Mouse (Mus musculus) layer of hippocampus, adult 11-12 months (tissue): ENCODE data around the gene Astl.

Experiments used
- DNase-seq: peaks from one replicate; pipeline ENCODE4 v3.0.0; 2022; ENCODE audit warnings: low spot score

Astl gene

DNA sequence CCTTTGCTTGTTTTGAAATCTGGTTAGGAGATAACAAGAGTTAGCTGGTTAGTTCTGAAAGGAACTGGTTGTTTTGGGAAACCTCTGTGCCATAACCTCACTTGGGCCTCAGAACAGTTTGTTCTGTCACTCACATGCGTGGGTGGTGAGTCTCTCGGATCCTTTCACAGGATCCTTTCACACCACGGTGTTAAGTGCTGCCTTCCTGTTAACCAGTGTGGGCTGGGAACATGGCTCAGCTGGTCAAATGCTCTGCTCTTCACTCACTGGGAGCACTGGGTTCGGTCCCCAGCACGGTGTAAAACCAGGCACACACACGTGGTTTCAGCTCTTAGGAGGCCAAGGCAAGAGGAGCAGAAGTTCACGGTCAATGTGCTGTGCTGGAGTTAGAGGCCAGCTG, 14.0 kb upstream of the Astl start:
- DNase-seq, result no peak

DNA sequence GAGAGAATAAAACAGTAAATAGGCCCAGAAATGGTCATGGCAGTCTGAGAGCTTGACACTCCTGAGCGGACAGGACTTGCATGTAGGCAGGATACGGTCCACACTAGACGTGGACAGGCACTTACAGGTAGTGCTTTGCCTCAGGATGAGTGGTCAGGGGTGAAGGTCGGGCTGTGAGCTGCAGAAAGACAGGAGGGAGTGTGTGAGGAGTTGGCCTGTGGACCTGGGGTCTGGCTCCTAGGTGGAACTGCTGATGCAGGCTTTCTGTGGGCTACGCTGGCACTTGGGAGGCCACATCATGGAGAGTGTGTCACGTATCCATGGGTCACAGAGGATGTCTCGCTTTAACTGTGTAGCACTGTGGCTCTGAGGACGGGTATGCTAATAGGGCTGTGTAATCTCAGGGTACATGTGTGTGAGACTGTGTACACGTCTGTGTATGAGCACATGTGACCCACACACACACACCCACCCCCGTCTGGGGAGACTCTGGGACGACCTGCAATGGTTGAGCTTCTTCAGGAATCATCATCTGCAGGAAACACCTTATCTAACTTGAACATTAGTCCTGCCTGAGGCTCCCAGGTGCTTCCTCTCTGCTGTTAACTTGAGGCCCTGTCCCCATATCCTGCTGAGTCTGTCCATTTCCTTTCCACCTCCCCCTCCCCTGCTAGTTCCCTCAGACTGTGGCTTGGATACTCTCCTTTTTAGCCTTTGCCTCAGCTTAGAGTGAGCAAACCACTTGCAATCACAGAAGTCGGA, 10.2 kb upstream of the Astl start:
- DNase-seq, result no peak

DNA sequence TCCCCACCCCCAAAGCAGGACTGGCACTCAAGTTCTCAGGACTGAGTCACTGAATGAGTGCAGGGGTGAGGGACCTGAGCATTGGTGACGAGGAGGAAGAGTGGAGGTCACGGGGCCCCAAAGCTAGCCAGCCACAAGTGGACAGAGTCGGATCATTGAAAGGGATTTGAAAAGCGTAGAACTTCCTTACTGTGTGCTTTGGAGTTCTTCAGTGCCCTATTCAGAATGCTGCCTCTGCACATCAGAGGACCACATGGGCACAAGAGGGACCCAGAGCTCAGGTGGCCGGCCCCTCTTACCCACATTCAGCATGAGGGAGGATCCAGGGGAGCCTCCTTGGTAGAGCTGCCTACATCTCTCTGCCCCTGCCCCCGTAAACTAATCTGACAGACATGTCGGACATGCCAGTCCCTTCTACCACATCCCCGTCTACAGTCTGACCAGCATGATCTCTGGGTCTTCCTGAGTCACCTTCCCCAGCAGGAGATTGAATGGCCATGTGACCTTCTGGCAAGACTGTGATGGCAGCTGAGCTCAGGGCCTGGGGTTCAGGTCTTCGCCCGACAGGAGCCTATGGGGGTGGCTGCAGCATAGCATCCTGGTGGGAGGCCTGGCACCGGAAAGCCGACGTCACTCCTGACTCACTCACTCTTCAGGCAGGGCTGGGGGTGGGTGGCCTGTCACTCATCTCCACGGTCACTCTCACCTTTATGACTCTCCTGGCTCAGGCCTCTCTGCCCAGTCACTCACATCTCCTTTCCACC, 5.5 kb upstream of the Astl start:
- DNase-seq, result no peak

DNA sequence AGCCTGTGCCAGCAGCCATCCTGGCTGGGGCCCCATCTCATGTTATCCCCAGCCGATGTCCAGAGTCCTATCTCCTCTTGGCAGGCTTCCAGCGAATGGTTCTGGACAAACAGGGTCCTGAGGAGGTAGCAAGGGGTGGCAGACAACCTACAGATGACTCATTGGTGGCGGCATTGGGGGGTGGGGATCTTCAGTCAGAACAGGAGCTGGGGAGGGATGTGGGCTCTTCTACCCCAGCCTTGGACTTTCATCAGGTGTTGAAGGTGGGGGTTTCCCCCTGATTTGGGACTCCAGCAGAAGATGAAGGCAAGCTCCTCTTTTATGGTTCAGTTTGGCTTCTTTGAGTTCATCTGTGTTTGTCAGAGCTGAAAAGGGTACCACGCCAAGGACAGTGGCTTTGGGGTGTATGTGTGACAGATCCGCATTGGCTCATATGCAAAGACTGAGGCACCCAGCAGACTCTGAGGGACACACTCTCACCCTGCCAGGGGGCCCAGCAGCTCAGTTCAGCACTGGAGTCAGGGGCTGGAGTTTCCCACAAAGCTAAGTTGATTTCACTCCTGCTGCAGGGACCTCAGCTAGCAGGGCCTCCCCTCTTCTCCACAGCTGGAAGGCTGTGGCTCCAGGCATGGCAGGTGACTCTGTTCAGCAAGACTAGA, 4.4 kb upstream of the Astl start:
- no peak for DNase-seq

DNA sequence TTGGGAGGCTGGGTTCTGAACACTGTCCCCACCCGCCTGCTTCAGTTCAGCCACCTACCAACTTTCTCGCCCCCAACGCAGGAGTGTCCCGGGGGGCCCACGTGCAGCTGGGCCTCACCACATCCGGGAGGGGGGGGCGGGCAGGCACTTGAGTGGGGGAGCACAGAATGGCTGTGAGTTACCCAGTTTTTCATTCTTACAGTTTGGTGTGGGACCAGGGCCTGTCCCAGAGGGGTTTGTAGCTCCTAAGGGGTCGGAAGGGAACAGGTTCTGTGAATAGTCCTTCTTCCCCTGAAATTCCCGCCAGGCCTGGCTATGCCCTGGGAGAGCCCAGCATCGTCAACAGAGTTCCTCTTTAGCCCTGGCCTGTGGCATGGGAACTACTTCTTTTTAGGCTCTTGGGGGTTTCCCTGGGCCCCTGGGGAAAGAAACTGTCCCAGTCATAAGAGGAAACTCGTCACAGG, 3.3 kb upstream of the Astl start:
- DNase-seq, result no peak

DNA sequence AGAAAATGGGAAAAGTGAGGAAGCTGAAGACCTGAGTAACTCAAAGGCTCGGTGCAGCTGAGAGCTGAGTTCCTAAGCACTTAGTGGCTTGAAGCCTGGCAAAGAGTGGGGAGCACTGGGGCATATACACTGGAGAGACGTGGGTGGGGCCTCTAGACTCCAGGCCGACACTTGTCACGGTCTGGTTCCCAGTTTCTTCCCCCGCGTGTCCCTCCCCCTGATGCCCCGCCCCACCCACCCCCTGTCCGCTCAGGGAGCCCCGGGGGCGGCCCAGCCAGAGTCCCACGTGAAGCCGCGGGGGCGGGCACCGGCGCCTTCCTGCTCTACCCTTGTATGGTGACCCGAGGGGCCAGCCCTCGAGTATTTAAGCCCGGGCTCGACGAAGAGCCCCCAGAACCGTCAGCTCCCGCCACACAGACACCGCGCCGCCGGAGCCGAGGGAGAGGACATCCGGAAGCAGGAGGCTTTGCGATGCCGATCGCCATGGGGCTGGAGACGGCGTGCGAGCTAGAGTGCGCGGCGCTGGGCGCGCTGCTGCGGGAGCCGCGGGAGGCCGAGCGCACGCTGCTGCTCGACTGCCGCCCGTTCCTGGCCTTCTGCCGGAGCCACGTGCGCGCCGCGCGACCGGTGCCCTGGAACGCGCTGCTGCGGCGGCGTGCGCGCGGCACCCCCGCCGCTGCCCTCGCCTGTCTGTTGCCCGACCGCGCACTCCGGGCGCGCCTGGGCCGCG, 2.5 kb upstream of the Astl start, which contains the start of gene Dusp2:
Gene Dusp2, plus strand, starts transcription at position 393 of the 730 bp plus-strand sequence.
- peak; percentile 54 for DNase-seq

DNA sequence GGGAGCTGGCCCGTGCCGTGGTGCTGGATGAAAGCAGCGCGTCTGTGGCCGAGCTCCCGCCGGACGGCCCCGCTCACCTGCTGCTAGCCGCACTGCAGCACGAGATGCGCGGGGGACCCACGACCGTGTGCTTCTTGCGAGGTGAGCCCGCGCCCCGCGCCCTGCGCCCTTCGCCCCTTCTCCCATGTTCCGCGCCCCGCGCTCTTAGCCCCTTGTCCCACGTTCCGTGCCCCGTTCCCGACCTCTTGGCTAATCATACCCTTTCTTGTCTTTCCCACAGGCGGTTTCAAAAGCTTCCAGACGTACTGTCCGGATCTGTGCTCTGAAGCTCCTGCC, 2.0 kb upstream of the Astl start:
- DNase-seq, result no peak

DNA sequence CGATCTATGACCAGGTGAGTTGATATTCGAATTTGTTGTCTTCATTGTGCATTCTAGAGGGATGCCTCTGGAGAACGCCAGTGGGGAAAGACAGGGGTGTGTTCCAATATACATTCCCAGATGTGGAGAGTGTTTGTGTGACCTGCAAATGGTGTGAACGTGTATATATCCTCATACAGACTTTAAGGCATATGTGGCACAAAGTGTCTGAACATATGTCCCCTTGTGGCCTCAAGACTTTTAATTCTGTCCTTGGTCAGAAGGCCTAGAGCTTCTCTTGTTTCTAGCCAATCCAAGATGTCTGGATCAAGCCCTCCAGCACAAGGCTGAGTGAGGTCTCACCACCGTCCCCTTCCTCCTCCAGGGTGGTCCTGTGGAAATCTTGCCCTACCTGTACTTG, 1.6 kb upstream of the Astl start:
- DNase-seq, result no peak

DNA sequence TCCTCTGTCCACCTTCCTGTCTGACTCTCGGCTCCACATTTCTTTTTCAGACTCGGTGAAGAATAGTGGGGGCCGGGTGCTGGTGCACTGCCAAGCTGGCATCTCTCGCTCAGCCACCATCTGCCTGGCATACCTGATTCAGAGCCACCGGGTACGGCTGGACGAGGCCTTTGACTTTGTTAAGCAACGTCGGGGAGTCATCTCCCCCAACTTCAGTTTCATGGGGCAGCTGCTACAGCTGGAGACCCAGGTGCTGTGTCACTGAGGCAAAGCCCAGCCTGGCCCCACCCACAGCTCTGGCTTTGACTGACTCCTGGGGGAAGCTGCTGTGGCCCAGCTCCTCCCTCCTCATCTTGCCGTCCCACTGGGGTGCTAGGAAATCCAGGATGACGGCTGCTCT, 908 bp upstream of the Astl start:
- DNase-seq, result no peak

DNA sequence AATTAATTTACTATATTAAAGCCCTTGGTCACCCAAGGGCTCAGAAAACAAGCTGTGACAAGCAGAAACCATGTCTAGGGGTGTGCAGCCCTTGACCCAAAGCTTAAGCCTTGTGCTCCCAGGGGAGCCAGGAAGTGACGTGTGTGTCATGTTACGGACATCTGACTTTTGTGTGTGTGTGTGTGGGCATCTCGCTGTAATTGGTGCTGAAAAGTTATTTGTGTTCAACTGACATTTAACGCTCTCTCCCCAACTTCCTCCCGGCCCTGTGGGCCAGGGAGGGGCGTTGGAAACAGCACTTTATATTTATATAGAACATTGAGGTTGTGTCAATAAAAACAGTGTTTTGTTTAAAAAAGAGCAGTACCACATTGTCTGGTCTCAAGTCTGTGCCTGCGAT, 427 bp upstream of the Astl start:
- DNase-seq, result no peak

DNA sequence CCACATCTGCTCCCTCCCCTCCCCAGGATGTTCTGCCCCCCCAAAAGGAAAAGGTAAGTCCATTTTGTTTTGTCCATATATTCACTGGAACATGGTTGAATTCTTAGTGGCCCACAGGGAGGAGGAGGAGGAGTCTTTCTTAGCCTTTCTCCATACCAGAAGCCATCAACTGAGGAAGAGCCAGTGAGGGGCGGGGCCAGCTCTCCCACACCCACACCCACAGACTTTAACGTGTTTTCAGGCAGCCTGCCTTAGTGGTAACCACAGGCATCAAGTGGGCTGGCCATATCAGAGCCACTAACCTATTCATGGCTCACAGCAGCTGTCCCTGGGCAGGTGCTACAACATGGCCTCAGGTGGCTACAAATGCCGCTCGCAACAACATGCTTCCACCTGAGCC, 394 bp downstream of the Astl start:
- no peak for DNase-seq

DNA sequence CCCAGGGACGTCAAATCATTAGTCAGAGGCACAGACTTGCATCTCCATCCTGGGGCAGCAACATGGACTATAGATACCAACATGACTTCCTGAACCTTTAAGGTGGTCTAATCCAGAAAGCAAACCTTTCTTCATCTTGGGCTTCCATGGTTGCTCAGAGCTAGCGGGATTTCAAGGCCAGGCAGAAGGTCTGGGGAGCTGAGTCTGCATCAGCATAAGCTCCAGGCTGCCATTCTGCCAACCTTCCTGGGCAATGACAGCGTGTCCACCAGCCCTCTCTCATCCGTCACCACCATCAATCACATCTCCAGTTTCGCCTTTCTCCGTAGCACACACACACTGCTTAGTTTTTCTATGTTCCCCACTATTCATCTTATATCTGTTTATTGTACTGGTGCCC, 823 bp downstream of the Astl start:
- no peak for DNase-seq

DNA sequence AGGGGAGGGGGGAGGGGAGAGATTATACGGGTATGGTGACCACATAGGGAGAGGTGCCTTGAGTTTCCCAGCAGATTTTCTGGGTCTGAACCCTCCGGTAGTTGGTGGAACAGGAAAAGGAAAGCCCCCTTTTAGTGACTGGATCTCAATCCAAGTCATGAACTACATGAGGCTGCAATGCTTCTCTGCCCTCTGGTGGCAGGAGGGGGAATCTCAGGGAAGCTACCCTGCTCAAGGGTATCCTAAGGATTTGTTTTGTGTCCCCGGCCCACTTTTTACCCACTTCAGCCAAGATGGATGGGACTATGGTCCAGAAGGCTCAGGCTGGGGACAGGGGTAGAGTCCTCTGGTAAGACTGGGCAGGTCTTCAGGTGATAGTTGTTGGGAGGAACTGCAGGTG, 2.7 kb downstream of the Astl start:
- peak; percentile 66 for DNase-seq

DNA sequence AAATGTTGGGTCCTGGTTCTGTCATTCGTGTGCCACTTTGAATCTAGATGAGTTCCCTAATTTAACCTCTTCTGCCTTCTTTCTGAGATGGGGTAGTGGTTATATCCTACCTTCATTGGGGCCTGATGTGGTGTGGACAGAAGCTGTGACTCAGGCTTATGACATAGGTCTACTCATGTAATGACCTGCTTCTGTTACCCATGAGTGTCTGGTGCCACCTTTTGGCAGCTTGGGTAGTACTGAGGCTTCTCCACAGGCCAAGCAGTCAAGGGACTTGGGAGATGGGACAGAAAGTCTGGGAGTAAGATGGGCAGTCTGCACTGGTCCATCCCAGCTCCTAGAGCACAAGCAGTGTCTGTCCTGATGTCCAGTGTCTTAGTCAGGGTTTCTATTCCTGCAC, 7.9 kb downstream of the Astl start:
- DNase-seq, result no peak

DNA sequence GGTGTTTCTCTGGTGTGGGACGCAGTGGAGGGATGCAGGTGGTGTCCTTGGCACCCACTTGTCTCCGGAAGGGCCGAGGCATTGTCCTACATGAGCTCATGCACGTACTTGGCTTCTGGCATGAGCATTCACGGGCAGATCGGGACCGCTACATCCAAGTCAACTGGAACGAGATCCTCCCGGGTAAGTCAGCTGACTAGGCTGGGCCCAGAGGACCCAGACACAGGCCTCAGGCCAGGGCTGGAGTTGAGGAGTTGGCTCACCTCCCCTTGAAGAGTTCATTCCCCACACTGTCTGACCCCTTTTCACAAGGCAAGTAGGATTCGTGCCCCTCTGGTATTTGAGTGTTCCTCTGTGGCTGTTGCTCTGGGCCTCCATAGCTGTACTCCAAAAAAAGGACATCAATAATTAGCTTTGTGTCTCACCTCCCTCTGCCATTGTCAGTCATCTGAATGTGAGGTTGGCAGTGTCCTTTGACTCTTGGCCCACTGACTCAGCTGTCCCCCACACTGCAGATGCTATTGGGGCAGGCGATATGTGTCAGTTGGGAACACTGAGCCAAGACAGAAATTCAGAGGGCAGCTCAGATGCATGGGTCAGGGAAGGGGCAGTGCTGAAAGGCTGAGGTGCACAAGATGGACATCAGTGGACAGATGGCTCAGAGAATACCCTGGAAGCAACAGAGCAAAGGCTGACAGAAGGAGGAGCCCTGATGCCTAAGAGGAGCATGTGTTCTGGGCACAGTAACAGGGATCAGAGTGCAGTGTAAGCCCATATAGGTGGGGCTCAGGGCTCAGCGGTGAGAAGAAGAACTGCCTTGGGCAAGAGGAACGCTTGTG, 8.9 kb downstream of the Astl start:
- no peak for DNase-seq

DNA sequence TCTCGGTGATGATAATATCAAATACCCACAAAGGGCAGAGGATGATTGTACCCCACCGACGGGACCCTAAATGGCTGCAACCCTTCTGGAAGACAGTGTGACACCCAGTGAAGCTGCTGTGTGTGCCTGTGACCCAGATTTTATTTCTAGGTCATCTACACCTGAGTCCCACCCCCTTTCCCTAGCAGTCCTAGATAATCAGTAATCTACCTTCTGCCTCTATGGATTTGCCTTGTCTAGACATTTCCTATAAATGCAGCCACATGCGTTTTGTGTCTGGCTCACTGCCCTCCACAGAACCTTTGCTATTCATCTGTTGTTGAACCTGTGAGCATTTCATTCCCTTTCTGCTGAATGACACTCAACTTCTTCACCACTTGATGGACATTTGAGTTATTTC, 15.4 kb downstream of the Astl start:
- no peak for DNase-seq

DNA sequence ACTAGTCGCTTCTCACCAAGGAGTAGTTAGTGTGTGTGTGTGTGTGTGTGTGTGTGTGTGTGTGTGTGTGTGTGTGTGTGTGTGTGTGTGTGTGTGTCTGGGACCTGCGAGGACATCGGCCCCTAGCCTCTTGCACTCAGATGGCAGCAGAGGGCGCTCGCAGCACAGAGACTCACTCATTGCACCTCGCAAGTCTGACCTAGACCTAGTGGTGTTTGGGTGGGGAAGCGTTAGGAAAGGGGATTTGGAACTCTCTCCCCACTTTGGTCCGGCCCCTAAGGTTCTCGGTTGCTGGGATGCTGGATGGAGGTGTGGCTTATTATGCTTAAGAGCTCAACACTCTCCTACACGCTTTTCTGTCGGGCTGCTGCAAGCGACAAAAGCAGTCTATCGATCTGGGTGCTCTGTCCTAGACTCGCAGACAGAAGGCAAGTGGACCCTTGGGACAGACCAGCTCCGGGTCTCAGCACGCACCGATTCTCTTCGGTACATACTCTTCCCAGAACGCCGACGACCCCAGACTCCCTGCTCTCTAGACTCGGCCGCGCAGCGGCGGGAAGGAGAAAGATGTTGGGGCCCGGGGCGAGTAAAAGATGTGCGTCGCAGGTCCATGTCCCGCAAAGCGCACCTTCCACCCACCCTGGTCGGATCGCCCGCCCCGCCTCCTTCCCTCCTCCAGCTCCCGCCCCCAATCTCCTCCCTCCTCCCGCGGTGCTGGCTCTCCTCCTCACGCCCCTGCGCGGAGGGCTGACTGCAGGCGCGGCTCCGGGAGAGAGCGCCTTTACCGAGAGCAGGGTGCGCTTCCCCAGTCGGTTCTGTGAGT, 24.2 kb downstream of the Astl start, which contains the start of gene Adra2b:
Gene Adra2b, plus strand, starts transcription at position 750 of the 823 bp plus-strand sequence.
- DNase-seq, result peak; percentile 81

DNA sequence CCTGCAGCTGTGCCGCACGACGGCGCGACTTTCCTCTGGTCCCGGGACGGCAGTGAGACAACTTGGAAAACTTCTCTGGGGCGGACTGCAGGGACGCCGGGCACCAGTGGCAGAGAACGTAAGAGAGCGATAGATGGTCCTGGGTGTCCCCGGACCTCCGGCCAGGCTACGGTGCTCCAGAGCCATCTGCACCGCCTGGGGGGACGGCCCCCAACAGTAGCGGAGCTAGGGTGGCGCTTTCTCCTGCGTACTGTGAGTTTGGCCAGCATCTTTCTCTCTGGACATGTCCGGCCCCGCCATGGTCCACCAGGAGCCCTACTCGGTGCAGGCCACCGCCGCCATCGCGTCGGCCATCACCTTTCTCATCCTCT, 24.8 kb downstream of the Astl start:
- no peak for DNase-seq

DNA sequence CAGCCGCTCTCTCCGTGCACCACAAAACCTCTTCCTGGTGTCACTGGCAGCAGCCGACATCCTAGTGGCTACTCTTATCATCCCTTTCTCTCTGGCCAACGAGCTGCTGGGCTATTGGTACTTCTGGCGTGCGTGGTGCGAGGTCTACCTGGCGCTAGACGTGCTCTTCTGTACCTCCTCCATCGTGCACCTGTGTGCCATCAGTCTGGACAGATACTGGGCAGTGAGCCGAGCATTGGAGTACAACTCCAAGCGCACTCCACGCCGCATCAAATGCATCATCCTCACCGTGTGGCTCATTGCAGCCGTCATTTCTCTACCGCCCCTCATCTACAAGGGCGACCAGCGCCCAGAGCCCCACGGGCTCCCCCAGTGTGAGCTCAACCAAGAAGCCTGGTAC, 25.3 kb downstream of the Astl start:
- no peak for DNase-seq

DNA sequence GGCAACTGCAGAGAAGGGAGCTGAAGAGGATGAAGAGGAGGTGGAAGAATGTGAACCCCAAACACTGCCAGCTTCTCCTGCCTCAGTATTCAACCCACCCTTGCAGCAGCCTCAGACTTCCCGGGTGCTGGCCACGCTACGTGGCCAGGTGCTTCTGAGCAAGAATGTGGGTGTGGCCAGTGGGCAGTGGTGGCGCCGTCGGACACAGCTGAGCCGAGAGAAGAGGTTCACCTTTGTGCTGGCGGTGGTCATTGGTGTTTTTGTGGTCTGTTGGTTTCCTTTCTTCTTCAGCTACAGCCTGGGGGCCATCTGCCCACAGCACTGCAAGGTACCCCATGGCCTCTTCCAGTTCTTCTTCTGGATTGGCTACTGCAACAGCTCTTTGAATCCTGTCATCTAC, 26.0 kb downstream of the Astl start:
- no peak for DNase-seq
